Mouse (Mus musculus) frontal cortex, postnatal 10 days (tissue): ENCODE data around the gene Cpsf6.

Source experiments
- DNase-seq, 2 experiments: peaks; one replicate each; pipeline ENCODE4 v3.0.0; 2022; ENCODE audit warnings: low spot score in 2 of 2, mixed read lengths in 1 of 2

Cpsf6 gene

DNA sequence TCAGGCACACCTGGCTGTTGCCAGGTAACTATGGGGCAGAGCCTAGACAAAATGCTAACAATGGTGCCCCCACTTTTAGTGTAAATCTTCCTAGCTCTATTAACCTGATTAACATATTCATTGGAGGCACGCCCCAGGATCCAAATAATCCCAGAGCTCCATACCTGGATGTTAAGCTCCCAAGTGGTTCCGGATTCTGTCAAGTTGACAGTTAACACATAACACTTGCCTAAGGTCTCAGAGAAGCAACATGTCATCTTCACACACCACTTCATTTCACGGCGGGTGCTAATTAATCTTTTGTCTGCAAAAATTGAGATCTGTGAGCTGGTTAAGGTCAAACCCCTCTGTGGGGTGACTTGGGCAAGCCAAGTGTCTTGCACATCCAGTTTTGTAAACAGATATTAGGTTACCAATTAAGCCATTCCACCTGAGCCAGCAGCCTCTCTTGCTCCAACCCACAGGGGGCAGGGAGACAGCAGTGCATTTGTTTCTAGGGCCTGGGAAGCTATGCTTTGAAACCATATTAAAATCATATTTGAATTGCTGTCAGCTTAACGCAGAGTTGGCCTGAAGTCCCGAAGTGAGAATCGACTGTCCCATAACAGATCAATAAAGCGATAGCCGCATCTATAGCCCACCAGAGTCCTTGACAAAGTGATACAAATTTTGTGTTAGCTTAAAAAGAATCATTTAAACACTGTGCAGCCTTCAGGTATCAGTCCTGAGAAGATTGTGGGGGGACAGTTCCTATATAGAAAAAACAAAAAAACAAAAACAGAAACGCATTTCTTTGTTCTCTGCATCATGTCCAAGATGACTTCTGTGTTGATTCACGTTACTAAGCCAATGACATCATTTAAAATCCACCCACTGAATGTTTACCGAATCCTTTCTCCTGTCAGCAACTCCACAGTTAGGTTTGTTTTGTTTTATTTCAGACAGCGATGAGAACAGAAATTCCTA, 34.0 kb upstream of the Cpsf6 start:
- no peak for DNase-seq

DNA sequence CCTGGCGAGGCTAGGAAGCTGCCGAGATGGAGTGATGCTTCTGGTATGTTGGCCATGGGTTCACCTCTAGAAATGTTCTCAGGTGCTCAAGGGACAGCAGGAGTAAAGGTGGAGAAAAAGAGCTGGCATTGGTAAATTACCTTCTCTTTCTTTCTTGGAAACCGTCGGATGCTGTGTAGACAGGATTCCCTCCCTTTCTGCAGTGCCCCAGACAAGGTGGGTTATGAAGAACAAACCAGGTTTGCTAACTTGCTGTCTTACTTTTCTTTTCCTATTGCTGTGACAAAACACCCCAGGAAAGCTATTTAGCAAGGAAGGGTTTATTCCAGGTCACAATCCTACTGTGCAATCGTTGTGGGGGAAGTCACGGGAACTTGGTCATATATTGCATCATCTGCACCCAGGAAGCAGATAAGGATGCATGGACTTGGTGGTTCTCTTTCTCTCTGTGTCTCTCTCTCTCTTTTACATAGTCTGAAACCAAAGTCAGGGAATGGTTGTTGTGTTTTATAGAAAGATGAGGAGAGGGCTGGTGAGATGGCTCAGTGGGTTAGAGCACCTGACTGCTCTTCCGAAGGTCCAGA, 32.8 kb upstream of the Cpsf6 start:
- DNase-seq, result no peak

DNA sequence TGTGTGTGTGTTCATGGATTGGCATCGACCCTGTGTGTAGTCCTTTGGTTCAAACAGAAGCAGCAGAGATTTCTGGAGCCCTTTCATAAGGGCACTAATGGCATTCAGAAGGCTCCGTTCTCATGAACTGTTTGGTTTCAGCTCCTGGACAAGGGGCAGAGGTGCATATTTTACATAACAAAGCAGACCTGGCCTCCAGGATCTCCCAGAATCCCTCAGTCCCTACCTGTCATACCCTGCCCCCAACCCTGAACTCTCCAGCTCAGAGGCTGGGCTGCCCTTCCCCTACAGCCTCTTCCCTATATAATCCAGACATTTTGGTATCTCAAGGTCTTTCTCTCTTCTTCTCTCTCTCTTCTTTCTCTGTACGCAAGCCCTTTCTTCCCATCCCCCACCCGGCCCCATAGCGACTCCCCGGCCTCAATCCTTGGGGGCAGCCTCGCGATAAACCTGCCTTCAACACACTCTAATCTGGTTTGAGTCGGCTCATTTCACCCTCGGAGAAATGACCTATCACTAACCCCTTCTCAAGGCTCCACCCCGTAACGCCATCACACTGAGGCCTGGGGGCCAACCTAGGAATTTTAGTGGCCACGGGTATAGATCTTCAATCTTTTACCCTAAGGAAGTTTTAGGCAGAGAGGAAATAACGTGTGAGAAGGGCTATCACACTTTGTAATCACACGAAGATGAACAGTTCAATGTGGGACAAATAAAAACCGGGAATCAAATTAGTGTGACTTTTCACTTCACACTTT, 32.1 kb upstream of the Cpsf6 start:
- DNase-seq, result no peak

DNA sequence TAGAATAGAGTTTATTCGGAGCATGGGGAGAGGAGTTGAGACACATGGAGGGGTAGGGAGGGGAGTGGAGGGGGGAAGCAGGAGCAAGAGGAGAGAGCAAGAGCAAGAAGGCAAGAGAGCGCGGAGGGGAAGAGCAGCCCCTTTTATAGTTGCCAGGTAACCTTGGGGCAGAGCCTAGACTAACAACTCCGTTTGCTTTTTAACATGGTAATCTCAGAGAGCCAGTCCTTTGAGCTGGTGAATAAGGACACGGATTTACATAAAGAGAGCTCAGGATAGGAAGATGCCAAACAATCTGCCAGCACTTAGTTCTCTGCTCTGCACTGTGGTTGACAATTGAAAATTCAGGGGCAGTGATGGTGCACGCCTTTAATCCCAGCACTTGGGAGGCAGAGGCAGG, 31.3 kb upstream of the Cpsf6 start:
- DNase-seq, result no peak

DNA sequence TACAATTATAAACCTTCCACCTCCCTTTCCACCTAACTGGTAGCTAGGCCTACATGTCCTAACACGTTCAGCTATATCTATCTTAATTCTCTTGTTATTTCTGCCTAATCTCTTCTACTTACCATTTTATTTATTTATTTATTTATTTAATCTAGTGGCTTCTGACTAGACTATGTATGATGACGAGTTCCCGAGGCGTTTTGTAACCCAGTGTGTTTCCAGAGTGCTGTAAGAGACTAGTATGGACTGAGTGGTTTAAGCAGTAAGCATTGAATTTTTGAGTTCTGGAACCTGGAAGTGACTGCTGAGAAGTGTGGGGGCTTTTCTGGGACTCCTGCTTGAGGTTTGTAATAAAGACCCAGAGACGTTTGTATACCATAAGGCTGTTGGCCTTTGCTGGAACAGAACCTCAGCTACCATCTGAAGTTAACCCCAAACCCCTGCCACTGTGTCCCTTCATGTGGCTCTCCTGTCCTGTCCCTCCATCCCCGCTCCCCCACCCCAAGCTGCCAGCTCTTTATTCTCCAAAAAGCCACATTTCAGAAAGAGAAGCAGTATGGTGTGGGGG, 30.8 kb upstream of the Cpsf6 start:
- no peak for DNase-seq

DNA sequence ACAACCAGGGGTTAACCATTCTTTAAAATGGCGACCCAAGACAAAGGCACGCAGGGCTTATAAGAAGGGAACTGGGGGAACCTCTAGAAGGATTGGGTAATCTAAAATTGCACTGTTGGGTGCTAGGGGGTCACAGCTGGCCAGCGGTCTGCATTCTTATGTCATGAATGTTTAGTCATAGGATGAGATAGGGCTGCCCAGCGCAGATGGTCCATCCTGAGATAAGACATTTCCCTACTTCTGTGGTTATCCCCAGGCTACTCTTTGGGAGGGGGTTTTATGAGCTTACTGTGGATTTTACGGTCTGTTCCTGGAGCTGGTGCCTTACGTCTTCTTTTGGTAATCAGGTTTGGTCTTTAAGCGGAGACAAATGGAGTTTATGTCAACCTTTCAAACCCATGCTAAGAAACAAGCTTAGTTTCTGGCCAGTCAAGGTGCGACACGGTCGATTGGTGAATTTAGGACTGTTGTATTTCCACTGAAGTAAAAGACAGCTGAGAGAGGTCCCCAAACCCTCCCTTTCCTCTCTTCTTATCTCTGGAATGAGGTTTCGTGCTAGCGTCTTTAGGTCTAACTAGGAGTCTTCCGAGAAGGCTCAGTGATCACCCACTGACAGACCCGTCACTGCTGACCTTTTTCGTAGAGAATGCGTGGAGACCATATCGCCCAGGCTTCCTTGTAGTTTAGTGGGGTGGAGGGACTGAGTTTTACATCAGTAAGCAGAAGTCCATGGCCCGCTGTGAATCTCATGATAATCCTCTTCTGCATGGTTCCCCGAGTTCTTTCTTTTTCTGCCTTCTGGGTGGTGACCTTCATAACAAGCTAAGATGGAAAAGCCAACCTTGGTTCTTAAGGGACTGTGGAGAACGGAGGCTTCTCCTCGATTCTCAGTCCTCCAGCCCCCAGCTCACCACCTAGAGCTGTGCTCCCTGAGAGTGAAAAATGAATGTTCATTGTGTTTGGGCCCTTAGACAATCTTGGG, 29.8 kb upstream of the Cpsf6 start:
- DNase-seq, result no peak

DNA sequence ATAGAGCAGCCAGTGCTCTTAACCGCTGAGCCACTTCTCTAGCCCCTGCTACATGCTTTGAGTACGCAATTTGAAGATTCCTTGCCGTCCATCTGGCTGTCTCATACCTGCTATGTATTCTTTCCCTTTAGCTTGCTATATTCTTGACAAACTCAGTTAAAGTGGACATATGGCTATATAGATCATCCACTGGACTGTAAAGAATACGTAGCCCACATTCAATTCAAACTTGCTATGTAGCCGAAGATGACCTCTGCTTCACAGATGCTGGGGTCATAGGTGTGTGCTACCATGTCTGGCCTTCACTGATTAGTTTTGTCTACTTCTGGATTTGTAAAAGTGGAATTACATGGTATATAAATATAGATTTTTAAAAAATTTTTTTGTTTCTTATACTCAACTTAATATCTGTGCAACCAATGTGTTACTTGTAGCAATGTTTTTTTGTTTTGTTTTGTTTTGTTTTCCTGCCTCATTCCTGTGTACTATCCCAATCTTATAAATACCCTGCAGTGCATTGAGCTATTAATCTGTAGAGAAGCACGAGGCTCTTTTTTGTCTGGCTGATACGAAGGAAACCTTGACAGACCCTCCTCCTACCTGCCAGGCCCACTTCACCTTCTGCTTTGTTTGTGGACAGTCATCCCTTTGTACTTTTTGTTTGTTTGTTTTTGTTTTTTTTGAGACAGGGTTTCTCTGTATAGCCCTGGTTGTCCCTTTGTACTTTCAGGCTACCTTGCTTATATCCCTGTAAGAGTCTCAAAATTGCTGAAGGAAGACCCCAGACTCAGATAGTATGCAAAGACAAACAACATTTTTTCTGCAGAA, 28.9 kb upstream of the Cpsf6 start:
- no peak for DNase-seq

DNA sequence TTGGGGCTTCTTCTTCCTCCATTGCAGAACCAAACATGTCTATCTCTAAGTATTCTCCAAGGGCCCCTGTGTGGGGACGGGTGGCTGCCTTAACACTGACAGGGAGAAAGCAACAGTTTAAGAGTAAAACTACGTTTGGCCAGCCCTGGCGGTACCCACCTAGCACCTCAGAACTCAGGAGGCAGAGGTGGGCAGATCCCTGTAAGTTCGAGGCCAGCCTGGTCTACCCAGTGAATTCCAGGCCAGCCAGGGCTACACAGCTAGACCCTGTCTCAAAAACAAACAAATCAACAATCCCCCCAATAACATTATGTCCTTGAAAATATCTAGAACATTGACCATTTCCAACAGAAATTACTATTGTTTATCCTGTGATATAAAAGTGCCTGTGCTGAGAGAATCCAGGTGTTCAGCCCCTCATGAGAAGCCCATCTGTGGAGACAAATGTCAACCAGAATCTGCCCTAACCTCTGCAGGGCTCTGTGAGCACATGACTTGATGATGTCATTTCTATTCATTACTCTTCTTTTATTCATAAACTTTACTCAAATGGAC, 28.0 kb upstream of the Cpsf6 start:
- DNase-seq, result no peak

DNA sequence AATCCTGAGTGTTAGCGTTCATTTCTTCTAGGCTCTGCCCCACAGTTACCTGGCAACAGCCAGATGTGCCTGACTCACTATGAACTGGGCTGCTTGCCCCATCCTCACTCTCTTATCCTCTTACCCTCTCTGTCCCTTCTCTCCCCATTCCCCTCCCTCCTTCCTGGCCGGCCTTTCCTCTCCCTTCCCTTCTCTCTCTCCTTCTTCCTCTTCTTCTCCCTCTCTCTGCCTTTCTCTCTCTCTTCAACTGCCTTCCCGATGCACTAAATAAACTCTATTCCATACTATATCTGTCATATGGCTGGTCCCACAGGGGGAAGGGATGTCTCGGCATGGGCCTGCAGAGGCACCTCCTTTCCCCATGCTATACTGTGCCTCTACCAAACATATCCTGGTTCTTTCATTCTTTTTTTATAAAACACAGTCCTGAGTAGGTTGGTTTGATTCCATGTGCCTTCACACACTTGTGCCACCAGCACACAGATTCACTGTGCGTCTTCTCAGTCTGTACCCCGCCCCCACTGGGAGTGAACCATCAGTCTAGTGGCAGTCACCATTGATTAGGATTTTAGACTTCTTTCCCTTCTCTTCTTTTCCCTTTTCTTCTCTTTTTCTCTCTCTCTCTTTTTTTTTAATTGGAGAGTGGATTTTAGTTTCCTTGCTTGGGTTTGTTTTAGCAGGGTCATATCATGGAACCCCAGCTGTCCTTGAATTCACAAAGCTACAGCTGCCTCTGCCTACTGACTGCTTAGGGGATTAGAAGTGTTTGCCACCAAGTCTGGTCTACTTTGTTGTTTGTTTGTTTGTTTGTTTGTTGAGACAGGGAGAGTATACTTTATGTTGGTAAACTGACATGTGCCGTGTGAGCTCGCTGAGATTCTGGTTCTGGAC, 27.3 kb upstream of the Cpsf6 start:
- no peak for DNase-seq

DNA sequence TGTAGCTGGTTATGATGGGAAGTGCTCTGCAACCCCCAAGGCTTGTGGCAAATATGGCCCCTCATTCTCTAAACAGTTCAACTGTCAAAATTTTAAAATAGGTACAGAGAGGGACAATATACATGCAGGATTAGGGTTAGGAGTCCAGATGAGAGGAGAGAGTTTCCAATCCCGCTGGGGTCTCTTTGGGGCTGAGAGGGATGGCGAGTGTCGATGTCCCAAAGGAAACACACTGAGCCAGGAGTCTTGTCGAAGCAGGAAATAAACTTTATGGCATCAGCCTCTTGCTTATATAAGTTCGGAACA, 26.4 kb upstream of the Cpsf6 start:
- DNase-seq, result no peak

DNA sequence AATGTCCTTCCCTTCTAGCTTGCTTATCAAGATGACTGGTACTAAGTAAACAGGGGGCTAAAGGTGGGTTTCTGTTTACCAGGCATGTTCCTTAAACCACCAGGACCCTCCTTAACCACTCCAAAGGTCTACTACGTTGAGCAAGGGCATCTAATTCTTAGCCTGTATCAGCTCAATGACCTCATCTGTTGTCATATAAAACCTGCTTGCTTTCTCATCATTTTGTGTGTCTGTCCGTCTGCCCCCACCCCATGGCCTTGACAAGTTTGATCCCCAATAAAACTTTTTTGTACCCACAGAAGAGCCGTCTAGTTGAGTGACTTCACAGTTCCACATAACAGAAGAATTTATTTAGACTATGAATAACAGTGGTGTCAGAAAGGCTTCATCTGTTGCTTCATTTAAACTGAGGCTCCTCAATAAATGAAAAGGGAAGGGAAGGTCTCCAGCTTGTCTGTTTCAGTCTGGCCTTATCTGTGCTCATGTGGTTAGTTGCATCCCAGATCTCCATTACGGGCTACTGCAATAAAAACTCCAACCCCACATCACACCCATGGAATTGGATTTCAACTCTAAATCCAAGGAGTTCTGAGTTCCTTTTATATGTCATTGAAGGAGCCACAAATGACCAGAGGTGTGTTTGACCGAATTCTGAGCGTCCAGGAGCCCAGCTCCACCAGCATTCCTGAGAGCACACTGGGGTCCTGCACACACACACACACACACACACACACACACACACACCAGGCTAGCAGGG, 25.9 kb upstream of the Cpsf6 start:
- DNase-seq, result no peak

DNA sequence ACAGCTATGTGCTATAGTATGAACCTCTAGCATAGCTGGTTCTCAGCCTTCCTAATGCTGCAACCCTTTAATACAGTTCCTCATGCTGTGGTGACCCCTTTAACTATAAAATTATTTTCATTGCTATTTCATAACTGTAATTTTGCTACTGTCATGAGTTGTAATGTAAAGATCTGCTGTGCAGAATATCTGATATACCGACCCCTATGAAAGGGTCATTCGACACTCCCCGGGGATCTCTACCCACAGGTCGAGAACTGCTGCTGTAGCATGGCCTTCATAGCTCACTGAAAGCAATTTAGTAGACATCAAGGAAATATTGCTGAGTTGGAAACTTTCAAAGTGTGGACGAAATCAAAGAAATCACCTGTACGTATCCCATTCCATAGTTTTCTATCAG, 24.6 kb upstream of the Cpsf6 start:
- DNase-seq, result no peak

DNA sequence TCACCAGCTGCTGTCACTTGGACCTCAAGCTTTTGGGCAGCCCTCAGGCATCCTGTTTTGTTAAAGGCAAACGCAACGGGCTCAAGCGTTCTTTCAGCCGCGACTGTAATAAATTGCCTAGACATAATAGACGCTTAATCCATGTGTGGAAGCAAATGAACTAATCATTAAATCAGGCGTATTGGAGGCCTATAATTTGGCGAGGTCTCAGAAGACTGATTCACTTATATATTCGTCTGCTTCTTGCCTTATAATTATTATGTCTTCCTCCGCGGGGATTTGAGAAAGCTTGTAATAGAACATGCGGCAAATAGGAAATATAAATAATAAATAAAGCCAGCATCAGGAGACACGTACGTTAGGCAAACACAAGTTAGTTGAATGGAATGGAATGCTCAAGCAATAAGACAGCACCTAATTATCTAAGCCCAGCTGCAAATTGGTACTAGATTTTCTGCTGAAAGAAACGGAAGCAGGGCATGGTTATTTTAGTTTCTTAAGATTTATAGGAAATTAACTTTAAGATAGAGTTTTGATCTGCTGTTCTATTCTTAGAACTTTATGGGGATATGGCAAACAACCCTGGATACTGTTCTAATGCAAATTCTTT, 23.6 kb upstream of the Cpsf6 start:
- DNase-seq, result no peak

DNA sequence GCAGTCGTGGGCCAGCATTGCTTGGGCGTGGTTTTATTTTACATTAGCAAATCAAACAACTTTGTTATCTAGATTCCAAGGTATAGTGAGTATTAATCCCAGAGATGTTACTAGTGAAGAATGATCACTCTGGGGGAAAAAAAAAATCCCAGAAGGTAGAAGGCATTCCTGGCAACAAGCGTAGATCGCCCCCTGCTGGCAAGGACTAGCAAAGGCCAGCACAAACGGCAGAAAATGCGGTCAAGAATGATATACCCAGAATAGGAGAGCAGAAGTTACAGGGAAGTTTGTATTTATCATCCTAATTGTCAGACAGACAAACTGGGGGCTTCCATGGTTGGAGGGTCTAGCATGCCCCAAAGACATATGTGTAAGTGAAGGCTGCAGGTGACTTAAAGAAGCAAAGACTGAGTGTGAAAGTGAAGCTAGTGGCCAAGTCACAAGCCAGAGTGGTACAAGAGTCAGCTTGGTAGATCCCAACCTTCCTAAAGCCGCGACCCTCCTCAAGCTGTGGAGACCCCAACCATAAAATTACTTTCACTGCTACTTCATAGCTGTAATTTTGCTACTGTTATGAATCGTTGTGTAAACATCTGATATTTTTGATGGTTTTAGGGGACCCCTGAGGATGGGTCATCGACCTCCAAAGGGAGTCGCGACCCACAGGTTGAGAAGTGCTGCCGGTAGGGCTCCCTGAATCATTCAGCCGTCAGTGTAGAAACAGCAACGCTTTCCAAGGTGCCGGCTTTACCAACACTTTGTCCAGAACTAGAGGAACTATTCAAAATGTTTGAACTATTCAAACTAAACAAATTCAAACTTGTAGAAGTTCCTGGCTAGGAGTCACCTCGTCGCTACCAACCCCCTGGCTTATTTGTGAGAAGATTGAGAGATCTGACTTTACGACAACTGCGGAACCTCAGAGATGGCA, 22.9 kb upstream of the Cpsf6 start:
- no peak for DNase-seq

DNA sequence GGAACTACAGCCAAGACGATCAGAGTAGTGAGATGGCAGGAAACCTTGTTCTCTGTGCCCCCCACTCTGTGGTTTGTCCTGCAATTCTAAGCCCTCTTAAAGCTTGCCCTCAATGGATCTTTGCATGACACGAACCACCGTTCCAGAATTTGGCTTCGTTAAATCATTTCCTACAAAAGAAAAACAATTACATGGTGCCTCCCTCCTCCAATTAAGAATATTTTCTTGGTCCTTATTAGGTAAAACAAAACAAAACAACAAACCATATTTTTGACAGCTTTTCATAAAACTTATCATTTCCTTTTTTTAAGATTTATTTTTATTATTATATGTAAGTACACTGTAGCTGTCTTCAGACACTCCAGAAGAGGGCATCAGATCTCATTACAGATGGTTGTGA, 21.5 kb upstream of the Cpsf6 start:
- DNase-seq, result no peak

DNA sequence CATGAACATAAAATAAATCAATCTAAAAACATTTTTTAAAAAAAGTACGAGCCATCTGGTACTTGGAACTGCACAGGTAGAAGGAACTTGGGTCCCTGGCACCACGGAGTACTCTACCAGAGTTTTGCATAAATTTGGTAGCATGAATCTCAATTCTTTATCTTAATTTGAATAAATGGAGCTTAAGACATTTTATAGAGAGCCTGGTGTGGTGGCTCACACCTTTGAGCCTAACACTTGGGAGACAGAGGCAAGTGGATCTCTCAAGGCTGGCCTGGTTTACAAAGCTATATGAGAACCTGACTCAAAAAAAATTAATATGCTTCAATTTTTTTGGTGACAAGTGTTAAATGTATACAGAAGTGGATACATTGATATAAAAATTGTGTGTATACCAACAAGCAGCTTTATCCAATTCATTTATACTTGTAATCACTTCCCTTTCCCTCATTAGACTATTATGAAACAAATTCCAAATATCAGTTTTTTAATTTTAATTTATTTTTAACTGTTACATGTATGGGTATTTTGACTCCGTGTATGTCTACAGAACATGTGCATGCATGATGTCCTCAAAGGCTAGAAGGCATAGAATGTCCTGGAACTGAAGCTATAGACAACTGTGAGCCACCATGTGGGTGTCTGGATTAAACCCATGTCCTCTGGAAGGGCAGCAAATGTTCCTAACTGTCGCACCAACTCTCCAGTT, 20.6 kb upstream of the Cpsf6 start:
- DNase-seq, result no peak
